Mouse (Mus musculus) stomach, embryonic 16.5 days (tissue): ENCODE data around the gene Alk. TPM values are rescaled to one million over a fixed set of nuclear protein-coding genes. Genes with fewer than 3 reads are reported as not detected.
A peak's percentile ranks its signal among the peaks of the same experiment; 100 is the strongest.
"Not testable (repeated sequence)": the region's sequence is repeated elsewhere in the genome, so short reads cannot be mapped to it uniquely, and the experiment has no call there.

ENCODE experiments used
- ATAC-seq: fragments of 200-750 bp; cut with Nextera tagmentation; 2 replicates; pipeline ENCODE4 v1.8.0; 2017; ENCODE audit warnings: moderate number of reproducible peaks, moderate TSS enrichment; ENCODE audit not compliant: insufficient read depth, low FRiP score
- H3K27ac ChIP-seq: fragments of 300-500 bp; sonication (generic); 2 replicates; pipeline ENCODE4 v1.5.1; 2014; ENCODE audit warnings: low read length
- H3K27me3 ChIP-seq: fragments of 300-500 bp; sonication (generic); 2 replicates; pipeline ENCODE4 v1.6.1; 2014; ENCODE audit warnings: low read length, control low read depth, mixed read lengths; ENCODE audit not compliant: control insufficient read depth, insufficient read depth
- H3K36me3 ChIP-seq: fragments of 300-500 bp; sonication (generic); 2 replicates; pipeline ENCODE4 v1.6.1; 2014; ENCODE audit warnings: low read length; ENCODE audit not compliant: control insufficient read depth, insufficient read depth
- H3K4me1 ChIP-seq: fragments of 300-500 bp; sonication (generic); 2 replicates; pipeline ENCODE4 v1.6.1; 2014; ENCODE audit warnings: low read length, control low read depth, mixed read lengths; ENCODE audit not compliant: control insufficient read depth, insufficient read depth
- H3K4me2 ChIP-seq: fragments of 300-500 bp; sonication (generic); 2 replicates; pipeline ENCODE4 v1.6.1; 2014; ENCODE audit warnings: low read depth, low read length, mixed read lengths
- H3K4me3 ChIP-seq: fragments of 300-500 bp; sonication (generic); replicated peaks from 2 replicates; pipeline ENCODE4 v1.5.1; 2014; ENCODE audit warnings: mild to moderate bottlenecking, low read length
- H3K9ac ChIP-seq: fragments of 300-500 bp; sonication (generic); 2 replicates; pipeline ENCODE4 v1.6.1; 2014; ENCODE audit warnings: low read length
- H3K9me3 ChIP-seq: fragments of 300-500 bp; sonication (generic); replicated peaks from 2 replicates; pipeline ENCODE4 v1.6.1; 2016; ENCODE audit warnings: low read length, control low read depth; ENCODE audit not compliant: control insufficient read depth
- WGBS: fragments of 180-500 bp; shearing (Covaris S2); extraction: QIAGEN DNeasy Blood & Tissue Kit; methylation state at CpG from one replicate; pipeline ENCODE4 v1.1.7; 2014; 5-methylcytosine and 5-hydroxymethylcytosine counted together
- polyA plus RNA-seq: library from polyadenylated mRNA; unstranded; fragments of >200 nt; fragmentation: Nextera tagmentation; extraction: Ambion mirVana; gene quantifications from 2 replicates; pipeline ENCODE4 v1.2.1, GENCODE M21; 2015

The Alk gene
- polyA plus RNA-seq, 1 experiment from 2014 or later = 1.5 TPM

- not testable (repeated sequence) for H3K9me3 ChIP-seq
Observed at GRCm38 (mm10) chr17:72479260-72479659, 125.2 kb downstream of the Alk start.

GRCm38 (mm10) chr17:72477889-72478405 lies 126.5 kb downstream of the Alk start:
- H3K9me3 ChIP-seq = no peaks in the 10 kb centered on the region
- no peaks in the 10 kb centered on the region for H3K36me3 ChIP-seq
- no peak overlapping the region for H3K4me3 ChIP-seq
- no peaks in the 10 kb centered on the region for H3K4me1 ChIP-seq
- 53% methylated on average over 5 of the region's 5 CpGs for WGBS
- no peak for ATAC-seq
- H3K27ac ChIP-seq = no peak overlapping the region
- no peak overlapping the region for H3K4me2 ChIP-seq
- H3K27me3 ChIP-seq = no peaks in the 10 kb centered on the region
- no peak overlapping the region for H3K9ac ChIP-seq

More at GRCm38 (mm10) chr17:72479260-72479659, 125.2 kb downstream of the Alk start:
- H3K4me3 ChIP-seq, H3K4me2 ChIP-seq, ATAC-seq, H3K9ac ChIP-seq, H3K4me1 ChIP-seq, H3K36me3 ChIP-seq, H3K27ac ChIP-seq, H3K27me3 ChIP-seq: not testable (repeated sequence)
- WGBS = 92% methylated on average over 7 of the region's 7 CpGs

- no peak for ATAC-seq
- Histone ChIP-seq H3K27ac (no peak overlapping the region), H3K4me1 (no peaks in the 10 kb centered on the region), H3K9ac (no peak overlapping the region), H3K27me3 (no peaks in the 10 kb centered on the region), H3K4me2 (no peak overlapping the region), H3K4me3 (no peak overlapping the region), H3K9me3 (no peaks in the 10 kb centered on the region), H3K36me3 (no peaks in the 10 kb centered on the region)
- WGBS = 45% methylated on average over 4 of the region's 4 CpGs
Observed at GRCm38 (mm10) chr17:72476956-72477355, 127.5 kb downstream of the Alk start.

GRCm38 (mm10) chr17:72474166-72474565 lies 130.3 kb downstream of the Alk start:
- H3K9me3 ChIP-seq = no peaks in the 10 kb centered on the region
- H3K36me3 ChIP-seq = no peaks in the 10 kb centered on the region
- H3K27ac ChIP-seq = no peak overlapping the region
- no peaks in the 10 kb centered on the region for H3K4me1 ChIP-seq
- H3K9ac ChIP-seq = no peak overlapping the region
- H3K4me3 ChIP-seq = no peak overlapping the region
- ATAC-seq = no peak
- H3K27me3 ChIP-seq = no peaks in the 10 kb centered on the region
- WGBS = 55% methylated on average over 5 of the region's 5 CpGs
- H3K4me2 ChIP-seq = no peak overlapping the region

- Histone ChIP-seq H3K4me1 (no peaks in the 10 kb centered on the region), H3K4me2 (no peak overlapping the region), H3K4me3 (no peak overlapping the region), H3K9me3 (no peaks in the 10 kb centered on the region), H3K9ac (no peak overlapping the region), H3K27ac (no peak overlapping the region), H3K36me3 (no peaks in the 10 kb centered on the region), H3K27me3 (no peaks in the 10 kb centered on the region)
- no peak for ATAC-seq
- WGBS = 79% methylated on average over 4 of the region's 4 CpGs
Observed at GRCm38 (mm10) chr17:72448477-72448876, 155.9 kb downstream of the Alk start.

- no peaks in the 10 kb centered on the region for H3K9me3 ChIP-seq
- no peak overlapping the region for H3K4me3 ChIP-seq
- H3K4me1 ChIP-seq = no peaks in the 10 kb centered on the region
- H3K4me2 ChIP-seq = no peak overlapping the region
- ATAC-seq = peak; percentile 44; the same call in 1 of the 2 replicates
- no peak overlapping the region for H3K9ac ChIP-seq
- no peaks in the 10 kb centered on the region for H3K27me3 ChIP-seq
- peak overlapping the region; percentile 56; the same call in 1 of the 2 replicates for H3K27ac ChIP-seq
- no peaks in the 10 kb centered on the region for H3K36me3 ChIP-seq
- WGBS = 51% methylated on average over 3 of the region's 3 CpGs
Observed at GRCm38 (mm10) chr17:72445204-72446177, 158.9 kb downstream of the Alk start.

- H3K9me3 ChIP-seq = no peaks in the 10 kb centered on the region
- no peaks in the 10 kb centered on the region for H3K4me1 ChIP-seq
- WGBS = 72% methylated on average over 4 of the region's 4 CpGs
- no peak for ATAC-seq
- no peak overlapping the region for H3K4me3 ChIP-seq
- H3K27me3 ChIP-seq = no peaks in the 10 kb centered on the region
- H3K27ac ChIP-seq = no peak overlapping the region
- no peak overlapping the region for H3K9ac ChIP-seq
- H3K36me3 ChIP-seq = no peaks in the 10 kb centered on the region
- H3K4me2 ChIP-seq = no peak overlapping the region
Observed at GRCm38 (mm10) chr17:72417451-72417850, 187.0 kb downstream of the Alk start.

GRCm38 (mm10) chr17:72414676-72415075 lies 189.8 kb downstream of the Alk start:
- ATAC-seq = no peak
- no peak overlapping the region for H3K27ac ChIP-seq
- H3K36me3 ChIP-seq = no peaks in the 10 kb centered on the region
- H3K27me3 ChIP-seq = no peaks in the 10 kb centered on the region
- H3K4me3 ChIP-seq = no peak overlapping the region
- H3K4me2 ChIP-seq = no peak overlapping the region
- H3K4me1 ChIP-seq = no peaks in the 10 kb centered on the region
- no peaks in the 10 kb centered on the region for H3K9me3 ChIP-seq
- no peak overlapping the region for H3K9ac ChIP-seq

GRCm38 (mm10) chr17:72404813-72405212 lies 199.6 kb downstream of the Alk start:
- no peaks in the 10 kb centered on the region for H3K36me3 ChIP-seq
- ATAC-seq = no peak

More at GRCm38 (mm10) chr17:72404813-72405212, 199.6 kb downstream of the Alk start:
- no peak overlapping the region for H3K9ac ChIP-seq
- 63% methylated on average over 2 of the region's 2 CpGs for WGBS
- no peak overlapping the region for H3K27ac ChIP-seq
- no peaks in the 10 kb centered on the region for H3K9me3 ChIP-seq
- H3K4me3 ChIP-seq = no peak overlapping the region
- H3K27me3 ChIP-seq = no peaks in the 10 kb centered on the region
- H3K4me2 ChIP-seq = no peak overlapping the region
- H3K4me1 ChIP-seq = no peaks in the 10 kb centered on the region
